Mouse (Mus musculus) CH12.LX (cell line): ENCODE measurements around the gene Phc2. TPM values are rescaled to one million over a fixed set of nuclear protein-coding genes. Genes with fewer than 3 reads are reported as not detected.
A peak's percentile ranks its signal among the peaks of the same experiment; 100 is the strongest.

Source experiments
- DNase-seq: peaks from one replicate; pipeline ENCODE4 v3.0.0-alpha.2; 2013; ENCODE audit errors: extremely low read depth
- H3K27ac ChIP-seq: 2 replicates; pipeline ENCODE4 v1.5.1; 2012; ENCODE audit warnings: low read depth, mild to moderate bottlenecking, control low read depth, moderate library complexity; ENCODE audit not compliant: insufficient read depth
- H3K27me3 ChIP-seq: replicated peaks from 2 replicates; pipeline ENCODE3; 2012; ENCODE audit warnings: inconsistent platforms
- H3K36me3 ChIP-seq, 2 experiments: replicated peaks in 1 of 2; 2 replicates each; pipeline versions ENCODE3 to v1.6.1; 2012; ENCODE audit warnings: inconsistent platforms in 1 of 2, low read length in 1 of 2, mild to moderate bottlenecking in 1 of 2, mixed read lengths in 1 of 2, moderate library complexity in 1 of 2; ENCODE audit not compliant: control insufficient read depth in 1 of 2, insufficient read depth in 1 of 2
- H3K4me1 ChIP-seq, 2 experiments: 2 replicates each; pipeline ENCODE4 v1.6.1; 2012; ENCODE audit warnings: inconsistent platforms in 1 of 2, moderate library complexity in 1 of 2; ENCODE audit not compliant: insufficient read depth in 2 of 2, control insufficient read depth in 1 of 2
- H3K4me2 ChIP-seq: 2 replicates; pipeline ENCODE4 v1.6.1; 2012; ENCODE audit warnings: low read depth, mild to moderate bottlenecking, control low read depth; ENCODE audit not compliant: poor library complexity, insufficient read depth, severe bottlenecking
- H3K4me3 ChIP-seq, 3 experiments: fragments of 150-350 bp in 1 of 3; sonication (generic) in 1 of 3; replicated peaks in 1 of 3; 2 replicates each; pipeline versions ENCODE3 to v1.5.1; 2011 to 2012; ENCODE audit warnings: low read depth in 2 of 3, low read length in 2 of 3, mild to moderate bottlenecking in 2 of 3, moderate library complexity in 2 of 3, control low read depth in 1 of 3, improper control_type of control experiment in 1 of 3, inconsistent platforms in 1 of 3, mixed read lengths in 1 of 3; ENCODE audit not compliant: poor library complexity in 1 of 3
- H3K79me2 ChIP-seq: replicated peaks from 2 replicates; pipeline ENCODE4 v1.6.1; 2012; ENCODE audit warnings: mild to moderate bottlenecking, moderate library complexity; ENCODE audit not compliant: control insufficient read depth, poor library complexity, insufficient read depth, severe bottlenecking; ENCODE audit errors: extremely low read depth
- H3K9ac ChIP-seq: 2 replicates; pipeline ENCODE4 v1.6.1; 2012; ENCODE audit warnings: low read depth, mild to moderate bottlenecking, control low read depth, moderate library complexity; ENCODE audit not compliant: insufficient read depth
- H3K9me3 ChIP-seq: replicated peaks from 2 replicates; pipeline ENCODE3; 2012; ENCODE audit warnings: low read length, inconsistent platforms, mixed read lengths
- ELF1 ChIP-seq: IDR thresholded peaks from 2 replicates; pipeline ENCODE4 v1.6.1; 2014; ENCODE audit warnings: low read depth, mild to moderate bottlenecking, inconsistent platforms, low read length, improper control_type of control experiment
- EP300 ChIP-seq: IDR thresholded peaks from 2 replicates; pipeline ENCODE4 v1.6.1; 2011; ENCODE audit warnings: low read length, improper control_type of control experiment
- ETS1 ChIP-seq: conservative IDR thresholded peaks from 2 replicates; pipeline ENCODE4 v1.6.1; 2012; ENCODE audit warnings: low read depth, mild to moderate bottlenecking, inconsistent platforms, low read length, improper control_type of control experiment, moderate library complexity
- IRF4 ChIP-seq: IDR thresholded peaks from 2 replicates; pipeline ENCODE4 v1.6.1; 2014; ENCODE audit warnings: low read depth, mild to moderate bottlenecking, inconsistent platforms, low read length, improper control_type of control experiment
- JUND ChIP-seq: conservative IDR thresholded peaks from 2 replicates; pipeline ENCODE4 v1.6.1; 2011; ENCODE audit warnings: low read depth, low read length, improper control_type of control experiment
- MXI1 ChIP-seq: IDR thresholded peaks from 2 replicates; pipeline ENCODE4 v1.6.1; 2011; ENCODE audit warnings: mild to moderate bottlenecking, low read depth, low read length, improper control_type of control experiment
- NRF1 ChIP-seq: IDR thresholded peaks from 2 replicates; pipeline ENCODE4 v1.6.1; 2014; ENCODE audit warnings: low read depth, mild to moderate bottlenecking, inconsistent platforms, low read length, improper control_type of control experiment, moderate library complexity
- PAX5 ChIP-seq: IDR thresholded peaks from 2 replicates; pipeline ENCODE4 v1.6.1; 2012; ENCODE audit warnings: low read length, inconsistent platforms, mixed read lengths
- POLR2AphosphoS2 ChIP-seq: IDR thresholded peaks from 2 replicates; pipeline ENCODE4 v1.6.1; 2011; ENCODE audit warnings: low read depth, low read length, improper control_type of control experiment
- RAD21 ChIP-seq: IDR thresholded peaks from 2 replicates; pipeline ENCODE4 v1.6.1; 2011; ENCODE audit warnings: low read depth, mild to moderate bottlenecking, low read length, improper control_type of control experiment, moderate library complexity
- RCOR1 ChIP-seq: conservative IDR thresholded peaks from 2 replicates; pipeline ENCODE4 v1.6.1; 2012; ENCODE audit warnings: low read depth, mild to moderate bottlenecking, inconsistent platforms, low read length, improper control_type of control experiment
- SIN3A ChIP-seq: IDR thresholded peaks from 2 replicates; pipeline ENCODE4 v1.6.1; 2012; ENCODE audit warnings: low read length, improper control_type of control experiment, inconsistent platforms
- TBP ChIP-seq: conservative IDR thresholded peaks from 2 replicates; pipeline ENCODE4 v1.6.1; 2011; ENCODE audit warnings: low read depth, low read length, improper control_type of control experiment
- UBTF ChIP-seq: IDR thresholded peaks from 2 replicates; pipeline ENCODE4 v1.6.1; 2012; ENCODE audit warnings: low read depth, mild to moderate bottlenecking, inconsistent platforms, low read length, improper control_type of control experiment, moderate library complexity
- USF1 ChIP-seq: IDR thresholded peaks from 2 replicates; pipeline ENCODE4 v1.6.1; 2014; ENCODE audit warnings: low read depth, mild to moderate bottlenecking, inconsistent platforms, low read length, improper control_type of control experiment
- USF2 ChIP-seq: conservative IDR thresholded peaks from 2 replicates; pipeline ENCODE4 v1.6.1; 2011; ENCODE audit warnings: low read depth, low read length, improper control_type of control experiment
- ZKSCAN1 ChIP-seq: IDR thresholded peaks from 2 replicates; pipeline ENCODE4 v1.6.1; 2012; ENCODE audit warnings: low read depth, inconsistent platforms, low read length, improper control_type of control experiment, borderline replicate concordance
- dilution Hi-C: fragments of 300-500 bp; cut with MboI; formaldehyde crosslinking; loops from 2 replicates; pipeline ENCODE4 v1.14.3; 2020; ENCODE audit warnings: low sequenced_read_pairs; ENCODE audit not compliant: extremely low pct_unique_long_range_greater_than_20kb, extremely low pct_ligation_motif_present
- in situ Hi-C: fragments of 300-500 bp; cut with MboI; formaldehyde crosslinking; loops from 3 replicates; pipeline ENCODE4 v1.14.3; 2019; ENCODE audit warnings: low sequenced_read_pairs, low pct_ligation_motif_present, low pct_unique_long_range_greater_than_20kb, mixed read lengths
- polyA plus RNA-seq: library from polyadenylated mRNA; unstranded; fragments of >175 nt; gene quantifications from 2 replicates; pipeline ENCODE4 v1.2.1, GENCODE M21; 2012; ENCODE audit warnings: low read depth; ENCODE audit not compliant: insufficient read length
- total RNA-seq, 2 experiments: library from RNA; depleted of rRNA; stranded (reverse); fragments of 300-350 nt in 1 of 2; fragments of >200 nt in 1 of 2; gene quantifications; 2 replicates each; pipeline ENCODE4 v1.2.3; 2012 to 2014

Gene Phc2
- total and polyA plus RNA-seq, 3 experiments = 24.1 to 53.2 (median 29.6) TPM

GRCm38 (mm10) chr4:128729709-128730037 lies 75.2 kb downstream of the Phc2 start:
- dilution Hi-C loops (no loop called here), in situ Hi-C loops (no loop called here)
- no peaks in the 10 kb centered on the region for H3K27me3 ChIP-seq
- peak overlapping the region; percentile 79 to 89 (median 88) for H3K4me3 ChIP-seq
- H3K4me1 ChIP-seq = peaks cover 18 to 52% of the 10 kb centered on the region in 2 experiments
- H3K36me3 ChIP-seq = peaks cover 0 to 26% of the 10 kb centered on the region in 2 experiments
- DNase-seq = no peak
- H3K9me3 ChIP-seq = no peaks in the 10 kb centered on the region
- peaks cover 43% of the 10 kb centered on the region for H3K79me2 ChIP-seq
- H3K9ac ChIP-seq = peak overlapping the region; percentile 94
- peak overlapping the region; percentile 70 for H3K4me2 ChIP-seq
- TF ChIP-seq TBP = no peak
- no peak for TF ChIP-seq EP300
- no peak for TF ChIP-seq ELF1
- TF ChIP-seq IRF4 = 0 out of 2 replicates have a peak, but pooled peaks have one; percentile 14
- TF ChIP-seq UBTF = no peak
- no peak for TF ChIP-seq RCOR1
- H3K27ac ChIP-seq = no peak overlapping the region

GRCm38 (mm10) chr4:128730271-128730670 lies 75.8 kb downstream of the Phc2 start:
- H3K4me2 ChIP-seq = peak overlapping the region; percentile 70
- dilution Hi-C loops = no loop called here
- H3K4me3 ChIP-seq = peak overlapping the region; percentile 79 to 89 (median 88)
- no peak overlapping the region for H3K27ac ChIP-seq
- H3K36me3 ChIP-seq = peaks cover 0 to 22% of the 10 kb centered on the region in 2 experiments
- TF ChIP-seq MXI1 = no peak
- TF ChIP-seq EP300 = no peak
- TF ChIP-seq JUND = no peak
- TF ChIP-seq POLR2AphosphoS2 = no peak
- TF ChIP-seq USF1 = no peak
- no peak for TF ChIP-seq TBP
- TF ChIP-seq ZKSCAN1 = no peak
- no peak for TF ChIP-seq SIN3A
- H3K4me1 ChIP-seq = peaks cover 22 to 58% of the 10 kb centered on the region in 2 experiments
- H3K9ac ChIP-seq = peak overlapping the region; percentile 94
- peaks cover 43% of the 10 kb centered on the region for H3K79me2 ChIP-seq
- no peaks in the 10 kb centered on the region for H3K27me3 ChIP-seq
- H3K9me3 ChIP-seq = no peaks in the 10 kb centered on the region
- in situ Hi-C loops = no loop called here
- no peak for DNase-seq

GRCm38 (mm10) chr4:128732794-128733193 lies 78.3 kb downstream of the Phc2 start:
- H3K4me1 ChIP-seq = peaks cover 32 to 74% of the 10 kb centered on the region in 2 experiments
- no peaks in the 10 kb centered on the region for H3K9me3 ChIP-seq
- H3K4me3 ChIP-seq = no peak overlapping the region
- H3K79me2 ChIP-seq = peaks cover 62% of the 10 kb centered on the region
- H3K27me3 ChIP-seq = no peaks in the 10 kb centered on the region
- in situ Hi-C loops = no loop called here
- dilution Hi-C loops = no loop called here
- H3K36me3 ChIP-seq = peaks cover 0 to 16% of the 10 kb centered on the region in 2 experiments
- TF ChIP-seq ETS1 = no peak
- TF ChIP-seq RAD21 = no peak
- TF ChIP-seq SIN3A = no peak
- no peak for TF ChIP-seq NRF1
- TF ChIP-seq USF2 = no peak
- no peak for TF ChIP-seq PAX5
- H3K27ac ChIP-seq = peak overlapping the region; percentile 59
- no peak for DNase-seq
- no peak overlapping the region for H3K4me2 ChIP-seq
- no peak overlapping the region for H3K9ac ChIP-seq
